In genomic region chr10:96642014-96642413, GRCm38 (mm10) we compare ENCODE assay signal across 14 mouse cellular contexts.
"Had no signal": no experiment of that assay in that cellular context is flagged by ENCODE, and none has a peak within 500 bp of the region (broad histone marks: within the 10 kb centered on the region; RNA-seq: fewer than 3 reads in every experiment).

No protein-coding gene starts in this region.

- H3K9me3 ChIP-seq: kidney, embryonic 15.5 days; limb, embryonic 10.5 days; liver, embryonic 15.5 days; midbrain, embryonic 15.5 days; neural tube, embryonic 12.5 days had no signal

- H3K4me3 ChIP-seq: kidney, embryonic 15.5 days; left cerebral cortex, adult 2 months; limb, embryonic 10.5 days; liver, embryonic 15.5 days; megakaryocyte, embryonic 14.5 days; midbrain, embryonic 15.5 days; neural tube, embryonic 12.5 days had no signal

- H3K36me3 ChIP-seq: kidney, embryonic 15.5 days; liver, embryonic 15.5 days; midbrain, embryonic 15.5 days had no signal

- ATAC-seq: midbrain, embryonic 15.5 days had no signal

- H3K4me2 ChIP-seq: kidney, embryonic 15.5 days; liver, embryonic 11.5 days; liver, embryonic 15.5 days; midbrain, embryonic 11.5 days; midbrain, embryonic 15.5 days; neural tube, embryonic 12.5 days had no signal

- DNase-seq: kidney, postnatal 25 days; lung, adult 2 months; thymus, postnatal 4 days had no signal

- H3K27ac ChIP-seq: kidney, embryonic 15.5 days; left cerebral cortex, adult 2 months; limb, embryonic 10.5 days; liver, embryonic 15.5 days; macrophage; midbrain, embryonic 15.5 days; neural tube, embryonic 12.5 days; stomach, postnatal 0 days had no signal

- H3K9ac ChIP-seq: kidney, embryonic 15.5 days; liver, embryonic 15.5 days; midbrain, embryonic 15.5 days; neural tube, embryonic 12.5 days had no signal

- H3K27me3 ChIP-seq: kidney, embryonic 15.5 days; liver, embryonic 15.5 days; midbrain, embryonic 15.5 days; neural tube, embryonic 12.5 days had no signal
